Mouse (Mus musculus): Measurements from ENCODE around the gene Wasl. TPM values are rescaled to one million over a fixed set of nuclear protein-coding genes. Genes with fewer than 3 reads are reported as not detected.
A peak's percentile ranks its signal among the peaks of the same experiment; 100 is the strongest.

Wasl gene
- total and polyA plus RNA-seq, 2 experiments from 2014 or later, result 20.9 to 61.0 TPM

DNA sequence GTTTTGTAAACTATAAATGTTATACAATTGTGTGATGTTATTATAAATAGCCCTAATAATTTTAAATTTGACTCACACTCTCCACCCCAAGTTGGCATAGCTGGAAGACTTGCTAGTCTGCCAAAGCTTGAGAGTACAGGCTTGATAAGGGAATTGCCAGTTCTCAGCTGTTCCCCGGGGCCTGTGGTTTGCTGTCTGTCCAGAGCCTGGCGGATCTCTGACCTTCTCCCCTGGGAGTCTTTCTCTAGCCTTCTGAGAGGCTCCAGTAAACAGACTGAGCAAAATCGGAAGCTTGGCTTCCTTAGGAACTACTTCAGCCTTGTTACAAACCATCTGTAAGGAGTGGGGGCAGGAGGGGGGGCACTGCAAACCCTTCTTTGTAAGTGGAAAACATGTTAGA, 77.9 kb downstream of the Wasl start:
- Histone ChIP-seq H3K4me3 (ENCODE audit: low read length) (no peak overlapping the region), H3K27me3 (ENCODE audit: insufficient read depth, low read length) (no peaks in the 10 kb centered on the region), H3K27ac (no peak overlapping the region), H3K9ac (replicated peaks; ENCODE audit: low read length) (no peak overlapping the region), H3K4me2 (ENCODE audit: low read depth, low read length) (no peak overlapping the region), H3K9me3 (ENCODE audit: low read length) (no peaks in the 10 kb centered on the region), H3K4me1 (ENCODE audit: insufficient read depth, low read length) (no peaks in the 10 kb centered on the region), H3K36me3 (ENCODE audit: insufficient read depth, low read length) (no peaks in the 10 kb centered on the region)
- ATAC-seq (peak; percentile 67; the same call in 1 of the 2 replicates), DNase-seq (ENCODE audit: low spot score) (peak; percentile 48)
- TF ChIP-seq CTCF (IDR thresholded peaks at IDR 0.05; ENCODE audit: low read depth), result no peak
- 22% methylated on average over 3 of the region's 3 CpGs for WGBS

DNA sequence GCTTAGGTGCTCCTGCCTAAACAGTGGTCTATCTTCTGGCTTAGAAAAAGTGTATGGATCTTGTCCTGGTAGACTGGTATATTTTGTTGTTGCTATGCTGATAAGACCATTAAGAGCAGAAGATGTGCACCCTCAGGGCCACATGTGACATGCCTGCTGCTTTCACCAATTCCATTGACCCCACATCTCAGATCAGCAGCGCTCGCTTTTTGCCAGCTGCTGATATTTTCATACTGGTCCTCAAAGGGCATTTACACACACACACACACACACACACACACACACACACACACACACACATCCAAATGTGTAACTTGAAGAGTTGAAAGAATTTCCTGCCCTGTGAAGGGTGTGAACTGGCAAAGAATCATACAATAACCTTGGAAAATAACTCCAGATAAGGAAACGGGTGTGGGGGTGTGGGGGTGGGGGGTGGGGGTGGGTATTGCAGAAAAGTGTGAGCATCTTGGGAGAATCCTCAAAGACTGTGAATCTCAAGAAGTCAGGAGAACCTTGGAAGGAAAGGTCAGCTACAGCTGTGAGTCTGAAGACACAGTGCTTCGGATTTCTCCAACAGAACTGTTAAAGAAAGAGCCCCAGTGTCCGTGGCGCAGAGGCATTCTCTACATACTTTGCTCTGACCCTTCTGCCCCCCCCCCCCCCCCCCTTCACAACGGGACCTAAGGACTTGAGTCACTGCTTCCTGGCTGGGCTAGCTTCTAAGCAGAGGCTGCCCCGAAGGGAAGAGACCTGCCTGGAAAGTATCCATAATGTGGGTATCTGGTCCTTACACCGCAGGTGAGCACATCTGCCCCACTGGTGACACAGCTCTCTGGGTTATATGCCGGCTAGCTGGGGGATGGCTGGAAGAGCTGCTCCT, 79.1 kb downstream of the Wasl start:
- Histone ChIP-seq H3K27ac (no peak overlapping the region), H3K9me3 (ENCODE audit: low read length) (no peaks in the 10 kb centered on the region), H3K36me3 (ENCODE audit: insufficient read depth, low read length) (no peaks in the 10 kb centered on the region), H3K4me3 (ENCODE audit: low read length) (no peak overlapping the region), H3K9ac (replicated peaks; ENCODE audit: low read length) (no peak overlapping the region), H3K27me3 (ENCODE audit: insufficient read depth, low read length) (no peaks in the 10 kb centered on the region), H3K4me1 (ENCODE audit: insufficient read depth, low read length) (no peaks in the 10 kb centered on the region), H3K4me2 (ENCODE audit: low read depth, low read length) (no peak overlapping the region)
- TF ChIP-seq CTCF (IDR thresholded peaks at IDR 0.05; ENCODE audit: low read depth), result no peak
- DNase-seq (ENCODE audit: low spot score) (no peak), ATAC-seq (no peak)
- 57% methylated on average over 10 of the region's 10 CpGs for WGBS

DNA sequence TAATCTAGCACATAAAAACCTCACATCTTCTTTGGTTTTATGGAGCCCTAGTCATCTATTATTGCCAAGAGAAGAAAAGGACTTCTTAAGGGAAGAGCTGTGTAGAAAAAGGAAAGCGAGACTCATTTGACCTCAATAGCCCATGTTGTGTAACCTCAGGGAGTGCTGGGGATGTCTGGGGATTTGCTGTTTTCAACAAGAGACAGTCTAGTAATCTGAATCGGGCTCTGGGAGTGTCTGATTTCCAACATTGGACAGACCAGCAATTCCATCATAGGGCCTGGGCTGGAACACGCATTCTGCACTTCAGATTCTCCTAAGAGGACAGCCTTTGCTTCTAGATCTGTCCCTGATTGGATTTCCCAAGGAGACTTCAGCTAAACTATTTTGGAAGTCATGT, 81.4 kb downstream of the Wasl start:
- TF ChIP-seq CTCF (IDR thresholded peaks at IDR 0.05; ENCODE audit: low read depth), result no peak
- Histone ChIP-seq H3K9me3 (ENCODE audit: low read length) (no peaks in the 10 kb centered on the region), H3K9ac (replicated peaks; ENCODE audit: low read length) (no peak overlapping the region), H3K4me3 (ENCODE audit: low read length) (no peak overlapping the region), H3K27me3 (ENCODE audit: insufficient read depth, low read length) (no peaks in the 10 kb centered on the region), H3K36me3 (ENCODE audit: insufficient read depth, low read length) (no peaks in the 10 kb centered on the region), H3K4me1 (ENCODE audit: insufficient read depth, low read length) (no peaks in the 10 kb centered on the region), H3K27ac (no peak overlapping the region), H3K4me2 (ENCODE audit: low read depth, low read length) (no peak overlapping the region)
- DNase-seq (ENCODE audit: low spot score) (no peak), ATAC-seq (no peak)
- 79% methylated on average over 3 of the region's 3 CpGs for WGBS

DNA sequence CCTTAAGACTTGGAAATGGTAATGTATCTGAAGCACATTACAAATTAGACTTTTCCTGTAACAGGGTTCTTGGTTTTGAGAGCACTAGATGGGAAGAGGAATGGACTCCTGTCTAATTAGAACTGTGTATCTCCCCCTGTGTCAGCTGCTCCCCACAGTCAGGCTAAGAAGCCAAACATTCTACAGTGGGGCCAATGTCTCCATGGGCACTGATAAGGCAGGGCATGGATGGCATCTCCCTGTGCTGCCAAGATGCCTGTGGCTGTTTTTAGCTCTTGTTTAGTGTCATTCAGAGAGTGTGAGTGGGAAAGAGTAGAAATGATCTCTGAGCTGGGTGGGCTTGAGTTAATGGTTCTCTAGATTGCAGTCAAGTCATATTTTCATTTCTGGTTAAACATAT, 91.5 kb downstream of the Wasl start:
- ATAC-seq (no peak), DNase-seq (ENCODE audit: low spot score) (no peak)
- no peak overlapping the region for H3K4me2 ChIP-seq (ENCODE audit: low read depth, low read length)
- H3K27me3 ChIP-seq (ENCODE audit: insufficient read depth, low read length), result no peaks in the 10 kb centered on the region
- H3K27ac ChIP-seq, result no peak overlapping the region
- H3K9ac ChIP-seq (replicated peaks; ENCODE audit: low read length), result no peak overlapping the region
- TF ChIP-seq CTCF (IDR thresholded peaks at IDR 0.05; ENCODE audit: low read depth), result no peak
- no peaks in the 10 kb centered on the region for H3K9me3 ChIP-seq (ENCODE audit: low read length)
- H3K4me1 ChIP-seq (ENCODE audit: insufficient read depth, low read length), result no peaks in the 10 kb centered on the region
- no peak overlapping the region for H3K4me3 ChIP-seq (ENCODE audit: low read length)
- no peaks in the 10 kb centered on the region for H3K36me3 ChIP-seq (ENCODE audit: insufficient read depth, low read length)

DNA sequence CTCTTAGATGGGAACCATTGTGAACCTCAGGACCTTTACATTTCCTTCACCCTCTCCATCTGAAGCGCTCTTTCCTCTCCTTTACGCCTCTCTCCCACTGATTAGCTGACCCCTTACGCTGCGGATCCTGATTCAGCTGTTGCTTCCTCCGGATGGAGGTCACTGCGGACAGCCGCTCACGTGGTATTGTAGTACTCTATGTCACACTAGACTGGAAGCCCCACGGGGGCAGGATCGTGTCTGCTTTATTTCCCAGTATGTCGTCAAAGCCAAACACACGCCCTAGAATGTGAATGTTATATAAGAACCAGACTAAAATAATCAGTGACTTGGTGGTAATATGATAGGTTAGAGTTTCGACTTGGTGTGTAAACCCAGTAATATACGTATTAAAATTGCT, 92.4 kb downstream of the Wasl start:
- H3K27ac ChIP-seq, result no peak overlapping the region
- ATAC-seq, result no peak
- no peaks in the 10 kb centered on the region for H3K9me3 ChIP-seq (ENCODE audit: low read length)
- H3K27me3 ChIP-seq (ENCODE audit: insufficient read depth, low read length), result no peaks in the 10 kb centered on the region
- H3K9ac ChIP-seq (replicated peaks; ENCODE audit: low read length), result no peak overlapping the region
- no peaks in the 10 kb centered on the region for H3K36me3 ChIP-seq (ENCODE audit: insufficient read depth, low read length)
- DNase-seq (ENCODE audit: low spot score), result no peak
- no peak overlapping the region for H3K4me2 ChIP-seq (ENCODE audit: low read depth, low read length)
- no peak for TF ChIP-seq CTCF (IDR thresholded peaks at IDR 0.05; ENCODE audit: low read depth)
- H3K4me1 ChIP-seq (ENCODE audit: insufficient read depth, low read length), result no peaks in the 10 kb centered on the region
- no peak overlapping the region for H3K4me3 ChIP-seq (ENCODE audit: low read length)
- WGBS, result 95% methylated on average over 14 of the region's 14 CpGs

DNA sequence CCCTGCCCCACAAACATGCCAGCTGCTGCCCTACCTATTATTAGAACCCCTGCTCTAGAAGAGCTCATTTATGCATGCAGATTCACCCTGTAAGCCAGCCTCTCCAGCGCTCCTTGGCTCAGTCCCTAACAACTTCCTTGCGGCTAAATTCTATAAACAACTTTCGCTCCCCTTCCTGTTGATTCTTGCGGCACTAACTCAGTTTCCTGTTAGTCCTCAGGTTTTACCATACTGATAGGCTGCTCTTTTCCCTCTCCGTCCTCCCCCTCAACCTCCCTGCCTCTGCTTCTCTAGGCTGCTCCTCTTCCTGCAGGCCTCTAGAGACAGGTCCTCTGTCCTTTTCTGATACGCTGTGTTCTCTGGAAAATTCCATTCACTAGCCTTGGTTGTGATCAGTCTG, 93.7 kb downstream of the Wasl start:
- Histone ChIP-seq H3K4me2 (ENCODE audit: low read depth, low read length) (no peak overlapping the region), H3K27me3 (ENCODE audit: insufficient read depth, low read length) (no peaks in the 10 kb centered on the region), H3K4me1 (ENCODE audit: insufficient read depth, low read length) (no peaks in the 10 kb centered on the region), H3K36me3 (ENCODE audit: insufficient read depth, low read length) (no peaks in the 10 kb centered on the region), H3K27ac (no peak overlapping the region), H3K4me3 (ENCODE audit: low read length) (no peak overlapping the region), H3K9me3 (ENCODE audit: low read length) (no peaks in the 10 kb centered on the region), H3K9ac (replicated peaks; ENCODE audit: low read length) (no peak overlapping the region)
- no peak for ATAC-seq
- WGBS, result 78% methylated on average over 6 of the region's 6 CpGs
- no peak for DNase-seq (ENCODE audit: low spot score)
- no peak for TF ChIP-seq CTCF (IDR thresholded peaks at IDR 0.05; ENCODE audit: low read depth)

DNA sequence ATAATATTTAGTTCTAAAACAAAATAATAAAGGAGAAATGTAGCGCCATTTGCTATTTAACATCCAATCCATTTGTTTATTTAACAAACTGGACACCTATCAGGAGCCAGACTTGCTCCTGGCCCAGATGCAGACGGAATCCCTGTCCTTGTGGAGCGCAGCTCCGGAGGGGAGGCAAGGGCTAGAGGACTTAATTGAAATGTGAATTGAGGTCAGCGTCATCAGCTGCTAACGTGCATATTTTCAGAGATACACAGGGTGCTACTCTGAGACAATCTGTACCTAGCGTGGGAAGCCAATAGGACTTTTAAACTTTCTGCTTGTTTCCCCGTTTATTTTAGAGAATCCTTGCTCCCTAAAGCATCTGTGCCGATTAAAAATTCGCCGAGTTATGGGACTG, 94.5 kb downstream of the Wasl start:
- Histone ChIP-seq H3K36me3 (ENCODE audit: insufficient read depth, low read length) (no peaks in the 10 kb centered on the region), H3K27me3 (ENCODE audit: insufficient read depth, low read length) (no peaks in the 10 kb centered on the region), H3K27ac (no peak overlapping the region), H3K4me3 (ENCODE audit: low read length) (no peak overlapping the region), H3K9me3 (ENCODE audit: low read length) (no peaks in the 10 kb centered on the region), H3K4me1 (ENCODE audit: insufficient read depth, low read length) (no peaks in the 10 kb centered on the region), H3K9ac (replicated peaks; ENCODE audit: low read length) (no peak overlapping the region), H3K4me2 (ENCODE audit: low read depth, low read length) (no peak overlapping the region)
- no peak for ATAC-seq
- TF ChIP-seq CTCF (IDR thresholded peaks at IDR 0.05; ENCODE audit: low read depth), result no peak
- 67% methylated on average over 11 of the region's 11 CpGs for WGBS
- no peak for DNase-seq (ENCODE audit: low spot score)

Data from hindbrain, postnatal 0 days (tissue).